ENCODE assay signal across 17 mouse cellular contexts in the genomic region with DNA sequence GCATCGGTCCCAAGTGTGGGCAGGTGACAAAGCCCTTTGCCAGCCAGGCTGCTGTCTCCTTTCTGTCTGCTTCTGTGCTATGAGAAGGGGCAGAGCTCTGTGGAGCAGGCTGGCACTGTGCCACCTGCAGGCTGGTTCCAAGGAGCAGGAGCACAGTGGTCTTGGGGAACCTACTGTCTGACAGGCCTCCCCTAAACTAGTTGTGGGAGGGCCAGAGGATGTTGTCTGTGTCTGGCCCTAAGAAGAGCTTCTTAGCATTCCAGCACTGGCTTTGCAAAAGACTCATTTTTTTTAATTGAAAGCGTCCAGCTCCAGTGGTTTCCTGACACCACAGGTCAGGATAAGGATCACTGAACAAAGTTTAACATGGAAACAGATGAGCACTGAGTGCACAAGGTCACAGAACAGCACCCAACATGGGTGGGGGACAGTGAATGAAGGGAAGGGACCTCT. TPM values are rescaled to one million over a fixed set of nuclear protein-coding genes. Genes with fewer than 3 reads are reported as not detected.
DNase-seq lines count a peak whose midpoint lies in the region; TF ChIP-seq lines count a peak whose summit lies in the region.
"Had no signal": no experiment of that assay in that cellular context is flagged by ENCODE, and none has a peak within 500 bp of the region (broad histone marks: within the 10 kb centered on the region; RNA-seq: fewer than 3 reads in every experiment).

No protein-coding gene starts in this region.

- no peaks in the 10 kb centered on the region for H3K27me3 ChIP-seq in embryonic facial prominence, embryonic 10.5 days (replicated peaks; ENCODE audit: low read depth, poor library complexity, severe bottlenecking)
- H3K27me3 ChIP-seq: CH12.LX; embryonic facial prominence, embryonic 12.5 days; limb, embryonic 12.5 days; midbrain, embryonic 12.5 days; neural tube, embryonic 13.5 days had no signal

- H3K36me3 ChIP-seq in embryonic facial prominence, embryonic 10.5 days (replicated peaks), result peaks cover 2% of the 10 kb centered on the region; the same call in 1 of the 2 replicates
- H3K36me3 ChIP-seq: embryonic facial prominence, embryonic 12.5 days; limb, embryonic 12.5 days; midbrain, embryonic 12.5 days; neural tube, embryonic 13.5 days had no signal

- 69% methylated on average over 2 of the region's 2 CpGs for WGBS in embryonic facial prominence, embryonic 10.5 days

- intact Hi-C loops in left cerebral cortex, postnatal 4 days (cut with DNase I), result no loop called here
- intact Hi-C loops in left cerebral cortex, postnatal 25 days (cut with DNase I), result no loop called here

- no peak for TF ChIP-seq CTCF in brain, embryonic 14.5 days (IDR thresholded peaks at IDR 0.05; ENCODE audit: borderline replicate concordance, extremely low read depth, insufficient read depth, insufficient read length)

- no peak overlapping the region for H3K4me3 ChIP-seq in embryonic facial prominence, embryonic 10.5 days
- H3K4me3 ChIP-seq: embryonic facial prominence, embryonic 12.5 days; limb, embryonic 12.5 days; midbrain, embryonic 12.5 days; neural tube, embryonic 13.5 days had no signal

- no peak for TF ChIP-seq POLR2A in brain, embryonic 14.5 days (IDR thresholded peaks at IDR 0.05; ENCODE audit: borderline replicate concordance, extremely low read depth, insufficient read depth, insufficient read length, poor library complexity, severe bottlenecking)

- H3K27ac ChIP-seq in embryonic facial prominence, embryonic 10.5 days (replicated peaks), result no peak overlapping the region
- H3K27ac ChIP-seq: embryonic facial prominence, embryonic 12.5 days; limb, embryonic 12.5 days; midbrain, embryonic 12.5 days; neural tube, embryonic 13.5 days had no signal

- DNase-seq in left cerebral cortex, postnatal 4 days, result peak; percentile 76
- DNase-seq in left cerebral cortex, postnatal 25 days (ENCODE audit: low spot score in 2 of 2), result no peak
- peak; percentile 50 for DNase-seq in brain, embryonic 14.5 days (ENCODE audit: low read depth)
- peak; percentile 69 for DNase-seq in cerebellum, adult 9-11 months
- peak; percentile 72 for DNase-seq in kidney, adult 9 months
- no peak for DNase-seq in layer of hippocampus, adult 8-10 months (ENCODE audit: low spot score in 2 of 2)
- no peak for DNase-seq in frontal cortex, postnatal 10 days (ENCODE audit: low spot score in 2 of 2)
- DNase-seq in embryonic facial prominence, embryonic 10.5 days (ENCODE audit: low spot score), result no peak
- DNase-seq: forebrain, postnatal 0 days; gastrocnemius, postnatal 14 days; lung, adult 18-20 months; right cerebral cortex, adult 18-20 months had no signal

- peaks cover 52% of the 10 kb centered on the region for H3K4me1 ChIP-seq in embryonic facial prominence, embryonic 10.5 days

- H3K9me3 ChIP-seq in embryonic facial prominence, embryonic 10.5 days, result no peaks in the 10 kb centered on the region
- H3K9me3 ChIP-seq: embryonic facial prominence, embryonic 12.5 days; limb, embryonic 12.5 days; midbrain, embryonic 12.5 days; neural tube, embryonic 13.5 days had no signal

RNA-seq across cellular contexts. Expression of a gene that starts 6.9 kb away (rescaled TPM):
- 10 to 100 TPM; 13.6 to 14.3 TPM for total RNA-seq in left cerebral cortex, postnatal 4 days (2021)
- total RNA-seq in left cerebral cortex, postnatal 25 days (2021), result 10 to 100 TPM; 13.0 to 13.8 TPM
- polyA plus RNA-seq in brain, embryonic 14.5 days (2012; rRNA removed), result 4.5 and 5.4 TPM in 2 replicates
- total RNA-seq in layer of hippocampus, adult 8-10 months (2022), result 10 to 100 TPM; 14.8 to 17.9 (median 16.2) TPM
- 16.2 and 16.4 TPM in 2 replicates for polyA plus RNA-seq in embryonic facial prominence, embryonic 10.5 days (2016; fragmentation: Nextera tagmentation; extraction: Ambion mirVana)

RNA-seq across cellular contexts. Expression of a gene that starts 33.3 kb away (rescaled TPM):
- total RNA-seq in left cerebral cortex, postnatal 4 days (2021), result 10 to 100 TPM; 40.7 to 45.7 TPM
- 10 to 100 TPM; 41.3 to 46.5 TPM for total RNA-seq in left cerebral cortex, postnatal 25 days (2021)
- 46.8 and 52.8 TPM in 2 replicates for polyA plus RNA-seq in brain, embryonic 14.5 days (2012; rRNA removed)
- 10 to 100 TPM; 56.0 to 81.9 (median 69.0) TPM for total RNA-seq in layer of hippocampus, adult 8-10 months (2022)
- polyA plus RNA-seq in embryonic facial prominence, embryonic 10.5 days (2016; fragmentation: Nextera tagmentation; extraction: Ambion mirVana), result 58.4 and 62.9 TPM in 2 replicates

RNA-seq across cellular contexts. Expression of a gene that starts 33.3 kb away (rescaled TPM):
- 10 to 100 TPM; 39.3 to 40.0 TPM for total RNA-seq in left cerebral cortex, postnatal 4 days (2021)
- 10 to 100 TPM; 32.1 to 32.7 TPM for total RNA-seq in left cerebral cortex, postnatal 25 days (2021)
- 33.6 TPM in 2 replicates for polyA plus RNA-seq in brain, embryonic 14.5 days (2012; rRNA removed)
- 10 to 100 TPM; 33.3 to 47.2 (median 35.7) TPM for total RNA-seq in layer of hippocampus, adult 8-10 months (2022)
- 3.5 and 3.6 TPM in 2 replicates for polyA plus RNA-seq in embryonic facial prominence, embryonic 10.5 days (2016; fragmentation: Nextera tagmentation; extraction: Ambion mirVana)

RNA-seq across cellular contexts. Expression of a gene that starts 58.3 kb away (rescaled TPM):
- 1 to 10 TPM; 8.3 to 8.6 TPM for total RNA-seq in left cerebral cortex, postnatal 4 days (2021)
- 1 to 10 TPM; 6.1 to 6.3 TPM for total RNA-seq in left cerebral cortex, postnatal 25 days (2021)
- 18.1 and 19.8 TPM in 2 replicates for polyA plus RNA-seq in brain, embryonic 14.5 days (2012; rRNA removed)
- 1 to 10 TPM; 3.7 to 7.7 (median 5.0) TPM for total RNA-seq in layer of hippocampus, adult 8-10 months (2022)
- polyA plus RNA-seq in embryonic facial prominence, embryonic 10.5 days (2016; fragmentation: Nextera tagmentation; extraction: Ambion mirVana), result 15.5 and 16.6 TPM in 2 replicates

Comparison
In these comparisons a context has a peak if more than half of its experiments do, and no peak if none do; other contexts are left out.
1. DNase-seq: peak in left cerebral cortex, postnatal 4 days (single experiment), brain, embryonic 14.5 days (single experiment), cerebellum, adult 9-11 months (single experiment) and kidney, adult 9 months (single experiment); none in left cerebral cortex, postnatal 25 days (0 of 2), layer of hippocampus, adult 8-10 months (0 of 2), frontal cortex, postnatal 10 days (0 of 2) and embryonic facial prominence, embryonic 10.5 days (single experiment).